Mouse (Mus musculus) fibroblast of lung, adult 2 months (primary cell): ENCODE results near the gene Clec4a2.
"Not testable (repeated sequence)": the region's sequence is repeated elsewhere in the genome, so short reads cannot be mapped to it uniquely, and the experiment has no call there.

ENCODE experiments used
- DNase-seq: peaks from one replicate; pipeline ENCODE4 v3.0.0-alpha.2; 2011; ENCODE audit warnings: low read depth

Clec4a2 gene

GRCm38 (mm10) chr6:123106128-123106527 is at the start of gene Clec4a2:
Gene Clec4a2 (plus strand): TSS chr6:123106428.
- DNase-seq: not testable (repeated sequence)

DNA sequence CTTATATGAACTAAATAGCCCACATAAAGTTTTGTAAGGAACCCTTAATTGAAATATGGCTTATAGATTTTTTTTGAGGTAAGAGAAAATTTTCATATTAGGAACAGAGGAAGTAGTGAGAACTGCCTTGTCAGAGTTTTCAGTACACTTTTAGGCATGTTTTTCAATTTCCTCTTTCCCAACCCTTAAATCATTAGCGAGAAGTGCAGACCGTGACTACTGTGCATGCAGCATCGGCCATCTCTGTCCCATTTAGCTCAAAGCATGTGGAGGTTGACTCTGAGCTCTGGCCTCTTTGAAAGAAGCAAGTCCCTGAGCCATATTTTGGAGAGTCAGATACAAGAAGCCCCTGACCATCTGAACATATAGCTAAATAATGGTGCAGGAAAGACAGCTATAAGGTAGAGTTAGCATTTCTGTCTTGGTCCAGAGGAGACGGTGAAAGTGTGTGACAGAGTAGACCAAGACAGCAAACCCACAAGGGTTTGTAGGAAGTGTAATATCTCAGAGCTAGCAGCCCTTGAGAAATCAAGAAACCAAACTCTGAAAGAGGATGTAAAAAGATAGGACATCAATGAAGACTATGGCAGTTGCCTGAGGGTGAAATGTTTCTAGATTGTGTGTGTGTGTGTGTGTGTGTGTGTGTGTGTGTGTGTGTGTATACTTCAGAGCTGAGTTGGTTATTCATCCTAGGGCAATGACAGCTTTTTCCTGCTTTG is 10.9 kb upstream of the Clec4a2 start:
- no peak for DNase-seq

DNA sequence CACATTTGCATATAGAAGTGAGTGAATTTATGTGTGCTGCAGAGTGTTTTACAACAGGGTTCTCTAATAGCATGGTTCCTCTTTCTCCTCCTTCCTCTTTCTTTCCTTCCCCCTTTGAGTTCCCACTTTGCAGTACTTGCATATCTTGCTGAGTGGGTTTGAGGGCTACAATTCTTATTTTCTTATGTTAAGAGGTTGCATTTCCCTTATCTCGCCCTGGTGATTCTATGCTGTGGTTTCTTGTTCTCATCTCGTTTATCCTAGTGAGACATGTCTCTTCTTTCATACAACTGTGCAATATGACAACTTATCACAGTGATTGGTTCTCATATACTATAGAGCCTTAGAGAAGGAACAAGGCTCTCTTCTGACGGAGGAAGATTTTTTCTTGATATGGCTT is 17.0 kb downstream of the Clec4a2 start:
- no peak for DNase-seq

DNA sequence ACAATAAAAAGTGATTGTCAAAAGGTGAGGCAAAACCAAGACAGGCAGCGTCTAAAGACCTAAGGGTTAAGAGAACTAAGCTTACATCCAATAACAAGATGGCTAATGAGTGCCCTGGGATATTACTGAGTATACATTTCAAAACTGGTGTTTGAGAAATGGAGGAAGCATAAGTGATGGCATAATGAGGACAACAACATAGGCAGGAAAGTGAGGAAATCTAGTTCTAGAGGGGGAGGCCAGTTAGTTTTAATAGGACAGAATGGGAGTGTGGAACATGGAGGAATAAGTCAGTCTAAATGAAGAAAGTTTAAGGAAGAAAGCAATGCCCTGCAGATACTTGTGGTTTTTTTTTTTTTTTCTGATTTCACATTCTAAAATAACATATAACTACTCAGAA is 20.9 kb downstream of the Clec4a2 start:
- DNase-seq: no peak

GRCm38 (mm10) chr6:123137766-123138526 is 31.7 kb downstream of the Clec4a2 start:
- DNase-seq: not testable (repeated sequence)

DNA sequence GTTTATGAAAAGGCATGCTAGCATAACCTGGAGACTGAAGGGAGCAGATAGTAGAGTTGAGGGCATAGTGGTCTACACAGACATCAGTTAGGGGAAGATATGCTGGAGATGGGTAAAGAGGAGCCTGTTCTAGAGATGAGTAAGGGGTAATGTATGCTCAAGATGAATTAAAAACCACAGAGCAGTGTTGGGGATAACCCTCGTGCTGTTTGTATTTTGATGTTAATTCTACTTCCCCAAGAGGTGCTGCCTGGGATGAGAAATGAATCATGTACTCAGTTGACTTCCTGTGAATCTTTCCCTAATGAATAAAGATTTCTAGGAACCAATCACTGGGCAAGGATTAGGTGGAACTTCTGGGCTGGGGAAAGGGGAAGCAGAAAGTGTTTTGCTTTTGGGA is 63.9 kb downstream of the Clec4a2 start:
- no peak for DNase-seq

- no peak for DNase-seq
Measured at GRCm38 (mm10) chr6:123171040-123171439, 64.8 kb downstream of the Clec4a2 start.

DNA sequence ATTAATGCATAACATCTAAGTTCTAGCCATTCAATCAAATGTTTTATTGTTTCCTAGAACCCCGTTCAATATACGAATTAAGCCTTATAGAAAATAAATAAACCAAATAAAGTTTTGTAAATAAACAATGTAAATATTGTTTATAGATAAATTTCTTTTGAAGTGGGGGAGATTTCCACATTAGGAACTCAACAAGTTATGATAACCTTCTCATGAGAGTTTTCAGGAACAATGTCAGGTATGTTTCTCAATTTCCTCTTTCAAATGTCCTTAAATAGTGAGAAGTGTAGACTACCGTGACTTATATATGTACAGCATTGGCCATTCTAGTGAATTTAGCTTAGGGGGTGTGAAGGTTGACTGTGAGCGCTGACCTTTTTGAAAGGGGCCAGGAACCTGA is 66.4 kb downstream of the Clec4a2 start, which contains the start of gene Clec4b2:
Gene Clec4b2 (plus strand): TSS at position 301 of the 400 bp plus-strand sequence.
- no peak for DNase-seq

DNA sequence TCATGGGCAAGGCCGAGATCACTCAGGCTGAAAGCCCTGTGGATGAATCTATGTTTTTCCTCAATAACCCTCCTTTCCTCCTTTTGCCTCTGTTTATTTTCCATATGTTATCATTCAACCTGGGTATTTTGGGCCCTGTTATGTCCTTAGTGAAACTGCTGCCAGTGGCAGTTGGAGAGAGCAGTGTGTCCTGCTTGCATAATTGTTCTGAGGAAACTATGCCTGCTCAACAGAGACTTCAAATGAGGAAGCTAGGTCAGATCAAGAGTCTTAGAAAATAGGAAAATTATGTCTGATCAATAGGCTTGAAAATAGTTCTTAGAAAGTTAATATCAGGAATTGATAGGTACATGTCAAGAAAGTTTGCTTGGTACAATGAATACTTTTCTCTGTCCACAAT is 69.3 kb downstream of the Clec4a2 start:
- no peak for DNase-seq

DNA sequence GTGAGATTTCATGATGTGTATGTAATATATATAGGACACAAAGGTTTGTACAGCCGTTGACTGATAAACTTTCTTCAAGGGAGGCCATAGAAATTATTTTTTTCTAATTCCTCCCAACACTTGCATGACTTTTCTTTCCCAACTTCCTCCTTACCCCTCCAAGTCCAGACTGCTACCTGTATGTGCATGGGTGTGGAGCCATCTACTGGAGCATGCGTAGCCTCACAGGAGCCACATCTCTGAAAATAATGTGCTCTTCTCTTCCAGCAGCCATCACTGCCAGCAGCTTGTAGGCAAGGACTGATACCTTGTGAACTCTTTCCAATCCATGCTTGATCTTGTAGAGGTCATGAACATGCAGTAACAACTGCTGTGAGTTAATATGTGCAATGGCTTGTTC is 78.6 kb downstream of the Clec4a2 start:
- not testable (repeated sequence) for DNase-seq
